Mouse (Mus musculus) limb, embryonic 13.5 days (tissue): ENCODE measurements around the gene Asrgl1. TPM values are rescaled to one million over a fixed set of nuclear protein-coding genes. Genes with fewer than 3 reads are reported as not detected.
"Not testable (repeated sequence)": the region's sequence is repeated elsewhere in the genome, so short reads cannot be mapped to it uniquely, and the experiment has no call there.

ENCODE experiments used
- ATAC-seq: fragments of 200-750 bp; cut with Nextera tagmentation; 2 replicates; pipeline ENCODE4 v1.8.0; 2017; ENCODE audit warnings: low read depth, moderate number of reproducible peaks, moderate TSS enrichment; ENCODE audit not compliant: low FRiP score
- H3K27ac ChIP-seq: fragments of 300-500 bp; sonication (generic); 2 replicates; pipeline ENCODE4 v1.5.1; 2015; ENCODE audit warnings: inconsistent platforms, mild to moderate bottlenecking, moderate library complexity
- H3K27me3 ChIP-seq: fragments of 300-500 bp; sonication (generic); 2 replicates; pipeline ENCODE4 v1.6.1; 2015; ENCODE audit warnings: mild to moderate bottlenecking, inconsistent platforms
- H3K36me3 ChIP-seq: fragments of 300-500 bp; sonication (generic); 2 replicates; pipeline ENCODE4 v1.6.1; 2015; ENCODE audit warnings: inconsistent platforms, mild to moderate bottlenecking, moderate library complexity
- H3K4me1 ChIP-seq: fragments of 300-500 bp; sonication (generic); 2 replicates; pipeline ENCODE4 v1.6.1; 2015; ENCODE audit warnings: inconsistent platforms
- H3K4me2 ChIP-seq: fragments of 300-500 bp; sonication (generic); replicated peaks from 2 replicates; pipeline ENCODE4 v1.6.1; 2015; ENCODE audit warnings: inconsistent platforms, mild to moderate bottlenecking, moderate library complexity
- H3K4me3 ChIP-seq: fragments of 300-500 bp; sonication (generic); 2 replicates; pipeline ENCODE4 v1.5.1; 2015; ENCODE audit warnings: moderate library complexity, mild to moderate bottlenecking, inconsistent platforms
- H3K9ac ChIP-seq: fragments of 300-500 bp; sonication (generic); 2 replicates; pipeline ENCODE4 v1.6.1; 2015; ENCODE audit warnings: mild to moderate bottlenecking, inconsistent platforms
- H3K9me3 ChIP-seq: fragments of 300-500 bp; sonication (generic); 2 replicates; pipeline ENCODE4 v1.6.1; 2016; ENCODE audit warnings: inconsistent platforms
- WGBS: fragments of 180-500 bp; shearing (Covaris S2); methylation state at CpG from one replicate; pipeline ENCODE4 v1.1.7; 2015; 5-methylcytosine and 5-hydroxymethylcytosine counted together
- polyA plus RNA-seq: library from polyadenylated mRNA; unstranded; fragments of >200 nt; fragmentation: Nextera tagmentation; extraction: Ambion mirVana; gene quantifications from 2 replicates; pipeline ENCODE4 v1.2.1, GENCODE M21; 2015

The Asrgl1 gene
- polyA plus RNA-seq, result 17.8 and 19.0 TPM in 2 replicates

GRCm38 (mm10) chr19:9135512-9136331 is at the start of gene Asrgl1:
Asrgl1 (minus strand) TSS chr19:9135636.
- H3K9me3 ChIP-seq, result no peaks in the 10 kb centered on the region
- H3K4me2 ChIP-seq, result peak within 1 kb of the TSS; percentile 94
- H3K27ac ChIP-seq, result no peak within 1 kb of the TSS; the same call in 1 of the 2 replicates
- H3K27me3 ChIP-seq, result no peaks in the 10 kb centered on the region
- H3K9ac ChIP-seq, result peak within 1 kb of the TSS; percentile 86
- H3K4me3 ChIP-seq, result peak within 1 kb of the TSS; percentile 72
- H3K36me3 ChIP-seq, result 0 out of 2 replicates have a peak, but pooled peaks cover 3% of the 10 kb centered on the region
- peak; percentile 93 for ATAC-seq
- WGBS, result 12% methylated on average over 31 of the region's 31 CpGs
- peaks cover 14% of the 10 kb centered on the region for H3K4me1 ChIP-seq

DNA sequence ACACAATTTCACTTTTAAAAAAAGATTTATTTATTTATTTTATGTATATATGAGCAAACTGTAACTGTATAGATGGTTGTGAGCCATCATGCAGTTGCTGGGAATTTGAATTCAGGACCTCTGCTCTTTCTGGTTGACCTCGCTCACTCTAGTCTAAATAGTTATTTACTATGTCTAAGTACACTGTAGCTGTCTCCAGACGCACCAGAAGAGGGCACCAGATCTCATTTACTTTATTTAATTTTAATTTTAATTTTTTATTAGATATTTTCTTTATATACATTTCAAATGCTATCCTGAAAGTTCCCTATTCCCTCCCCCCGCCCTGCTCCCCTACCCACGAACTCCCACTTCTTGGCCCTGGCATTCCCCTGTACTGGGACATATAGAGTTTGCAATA is 10.8 kb upstream of the Asrgl1 start:
- H3K9me3 ChIP-seq, result no peaks in the 10 kb centered on the region
- H3K9ac ChIP-seq, result no peak overlapping the region
- no peaks in the 10 kb centered on the region for H3K27me3 ChIP-seq
- no peaks in the 10 kb centered on the region for H3K4me1 ChIP-seq
- H3K4me2 ChIP-seq, result no peak overlapping the region
- 71% methylated on average over 4 of the region's 4 CpGs for WGBS
- no peak overlapping the region for H3K4me3 ChIP-seq
- no peak overlapping the region for H3K27ac ChIP-seq
- H3K36me3 ChIP-seq, result no peaks in the 10 kb centered on the region
- no peak for ATAC-seq

DNA sequence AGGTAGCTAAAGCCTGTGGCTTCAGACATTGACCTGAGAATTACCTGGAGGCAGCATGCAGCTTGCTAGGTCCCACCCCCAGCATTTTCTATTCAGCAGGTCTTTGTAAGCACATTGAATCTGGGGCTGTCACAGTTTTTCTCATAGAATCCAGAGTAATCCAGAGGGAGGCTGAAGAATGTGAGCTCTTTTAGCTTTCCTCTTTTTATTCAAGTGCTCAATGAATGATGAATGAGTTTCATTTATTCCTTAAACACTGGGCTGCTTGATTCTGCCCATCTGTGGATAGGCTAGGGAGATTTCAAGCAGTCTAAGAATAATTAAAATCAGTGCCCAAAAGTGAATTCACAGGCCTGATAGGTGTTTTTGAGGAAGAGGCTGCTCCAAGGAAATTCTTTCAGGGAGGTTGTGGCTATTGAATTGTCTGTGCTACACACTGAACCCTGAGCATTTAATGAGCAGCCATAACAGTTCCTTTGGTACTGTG is 8.2 kb upstream of the Asrgl1 start:
- H3K27ac ChIP-seq, result peak overlapping the region; percentile 72
- H3K36me3 ChIP-seq, result no peaks in the 10 kb centered on the region
- no peak overlapping the region for H3K4me3 ChIP-seq
- peak; percentile 36; the same call in 1 of the 2 replicates for ATAC-seq
- no peak overlapping the region for H3K9ac ChIP-seq
- H3K27me3 ChIP-seq, result no peaks in the 10 kb centered on the region
- H3K4me1 ChIP-seq, result no peaks in the 10 kb centered on the region
- no peak overlapping the region for H3K4me2 ChIP-seq
- no peaks in the 10 kb centered on the region for H3K9me3 ChIP-seq

GRCm38 (mm10) chr19:9143230-9143629 is 7.8 kb upstream of the Asrgl1 start:
- no peak for ATAC-seq
- Histone ChIP-seq H3K27me3 (no peaks in the 10 kb centered on the region), H3K4me1 (no peaks in the 10 kb centered on the region), H3K36me3 (no peaks in the 10 kb centered on the region), H3K4me2 (no peak overlapping the region), H3K27ac (peak overlapping the region; percentile 72), H3K4me3 (no peak overlapping the region), H3K9me3 (no peaks in the 10 kb centered on the region), H3K9ac (no peak overlapping the region)
- WGBS, result 76% methylated on average over 2 of the region's 2 CpGs

DNA sequence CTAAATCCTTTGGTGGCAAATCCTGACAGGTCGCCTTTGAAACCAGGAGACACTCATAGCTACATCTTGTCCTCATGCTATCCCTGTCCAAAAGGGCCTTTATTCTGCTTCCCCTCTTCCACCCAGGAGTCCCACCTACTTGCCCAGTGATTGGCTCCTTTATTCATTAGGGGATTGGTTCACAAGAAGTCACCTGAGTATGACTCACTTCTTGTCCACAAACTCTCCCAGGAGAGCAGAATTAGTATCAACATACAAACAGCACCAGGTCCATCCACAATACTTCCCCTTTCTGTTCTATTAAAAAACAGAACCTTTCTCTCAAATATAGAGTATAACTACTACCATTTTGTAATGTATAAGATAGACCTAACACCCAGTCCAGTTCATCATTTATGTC is 4.9 kb upstream of the Asrgl1 start:
- 71% methylated on average over 1 of the region's 1 CpGs for WGBS

DNA sequence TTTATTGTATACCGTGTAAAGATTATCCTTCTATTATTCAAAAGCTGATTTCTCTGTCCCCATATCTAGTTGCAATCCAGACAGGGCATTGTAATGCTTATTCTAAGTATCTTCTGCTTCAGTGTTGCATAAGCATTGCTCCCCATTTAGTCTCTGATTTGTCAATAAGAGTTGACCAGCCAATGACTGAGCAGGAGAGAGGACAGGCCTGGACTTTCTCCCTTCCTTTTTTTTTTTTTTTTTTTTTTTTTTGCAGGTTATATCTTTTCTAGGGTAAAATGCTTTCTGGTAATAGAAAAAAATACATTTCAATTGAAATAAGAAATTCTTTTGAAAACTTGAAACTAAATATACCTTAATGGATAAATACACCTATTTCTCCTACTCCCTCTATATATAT is 1.7 kb upstream of the Asrgl1 start:
- WGBS, result 95% methylated on average over 1 of the region's 1 CpGs
- H3K27me3 ChIP-seq, result no peaks in the 10 kb centered on the region
- no peak overlapping the region for H3K4me3 ChIP-seq
- no peak for ATAC-seq
- H3K9ac ChIP-seq, result no peak overlapping the region
- H3K36me3 ChIP-seq, result 0 out of 2 replicates have a peak, but pooled peaks cover 3% of the 10 kb centered on the region
- H3K4me2 ChIP-seq, result no peak overlapping the region
- H3K9me3 ChIP-seq, result no peaks in the 10 kb centered on the region
- peaks cover 12% of the 10 kb centered on the region; the same call in 1 of the 2 replicates for H3K4me1 ChIP-seq
- H3K27ac ChIP-seq, result no peak overlapping the region

More for the DNA sequence above, 4.9 kb upstream of the Asrgl1 start:
- not testable (repeated sequence) for H3K27ac ChIP-seq, H3K27me3 ChIP-seq, ATAC-seq, H3K4me3 ChIP-seq, H3K4me1 ChIP-seq, H3K9me3 ChIP-seq, H3K4me2 ChIP-seq, H3K9ac ChIP-seq, H3K36me3 ChIP-seq

DNA sequence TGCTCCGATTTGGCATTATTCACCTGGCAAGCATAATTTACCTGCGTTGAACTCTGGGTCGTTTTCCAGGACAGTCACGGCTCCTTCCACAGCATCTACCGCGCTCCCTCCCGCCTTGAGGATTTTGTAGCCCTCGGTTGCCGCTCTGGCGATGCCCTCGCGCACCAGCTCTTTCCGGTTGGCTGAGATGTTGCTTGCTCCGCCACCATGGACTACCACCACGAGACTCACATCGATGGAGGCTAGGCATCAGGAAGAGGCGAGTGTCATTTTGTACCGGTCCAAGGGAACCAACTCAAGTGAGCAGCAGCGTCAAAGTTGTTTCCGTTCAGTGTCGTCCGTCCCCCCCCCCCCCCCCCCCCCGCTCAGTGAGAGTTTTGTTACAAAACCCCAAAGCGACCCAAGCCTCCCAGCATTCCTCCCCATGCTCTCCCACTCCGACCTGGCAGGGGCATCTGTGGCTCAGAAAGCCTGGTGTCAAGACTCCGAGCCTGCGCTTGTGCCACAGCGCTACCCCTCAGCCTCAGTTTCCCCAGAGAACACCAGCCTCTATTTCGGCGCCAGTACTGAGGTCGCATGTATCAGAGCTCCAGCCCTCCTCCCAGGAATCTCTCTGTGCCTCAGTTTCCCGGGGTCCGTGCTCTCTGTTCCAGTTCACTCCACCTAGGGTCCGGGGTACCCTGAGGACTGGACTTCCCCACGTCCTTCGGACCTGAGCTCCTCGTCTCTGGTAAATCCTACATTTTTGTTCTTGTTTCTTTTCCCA is 507 bp downstream of the Asrgl1 start:
- WGBS, result 2% methylated on average over 35 of the region's 37 CpGs
- Histone ChIP-seq H3K27ac (no peak overlapping the region; the same call in 1 of the 2 replicates), H3K4me1 (peaks cover 18% of the 10 kb centered on the region), H3K4me2 (peak overlapping the region; percentile 94), H3K36me3 (0 out of 2 replicates have a peak, but pooled peaks cover 3% of the 10 kb centered on the region), H3K9me3 (no peaks in the 10 kb centered on the region), H3K4me3 (peak overlapping the region; percentile 72), H3K27me3 (no peaks in the 10 kb centered on the region), H3K9ac (peak overlapping the region; percentile 86)
- ATAC-seq, result peak; percentile 69

- peaks cover 18% of the 10 kb centered on the region for H3K36me3 ChIP-seq
- H3K27ac ChIP-seq, result no peak overlapping the region
- H3K9ac ChIP-seq, result no peak overlapping the region
- H3K4me3 ChIP-seq, result no peak overlapping the region
- no peaks in the 10 kb centered on the region for H3K9me3 ChIP-seq
- no peaks in the 10 kb centered on the region for H3K27me3 ChIP-seq
- WGBS, result 15% methylated on average over 1 of the region's 1 CpGs
- no peak overlapping the region for H3K4me2 ChIP-seq
- H3K4me1 ChIP-seq, result peaks cover 18% of the 10 kb centered on the region
- ATAC-seq, result peak; percentile 61; the same call in 1 of the 2 replicates
Observed at GRCm38 (mm10) chr19:9129996-9130395, 5.4 kb downstream of the Asrgl1 start.

DNA sequence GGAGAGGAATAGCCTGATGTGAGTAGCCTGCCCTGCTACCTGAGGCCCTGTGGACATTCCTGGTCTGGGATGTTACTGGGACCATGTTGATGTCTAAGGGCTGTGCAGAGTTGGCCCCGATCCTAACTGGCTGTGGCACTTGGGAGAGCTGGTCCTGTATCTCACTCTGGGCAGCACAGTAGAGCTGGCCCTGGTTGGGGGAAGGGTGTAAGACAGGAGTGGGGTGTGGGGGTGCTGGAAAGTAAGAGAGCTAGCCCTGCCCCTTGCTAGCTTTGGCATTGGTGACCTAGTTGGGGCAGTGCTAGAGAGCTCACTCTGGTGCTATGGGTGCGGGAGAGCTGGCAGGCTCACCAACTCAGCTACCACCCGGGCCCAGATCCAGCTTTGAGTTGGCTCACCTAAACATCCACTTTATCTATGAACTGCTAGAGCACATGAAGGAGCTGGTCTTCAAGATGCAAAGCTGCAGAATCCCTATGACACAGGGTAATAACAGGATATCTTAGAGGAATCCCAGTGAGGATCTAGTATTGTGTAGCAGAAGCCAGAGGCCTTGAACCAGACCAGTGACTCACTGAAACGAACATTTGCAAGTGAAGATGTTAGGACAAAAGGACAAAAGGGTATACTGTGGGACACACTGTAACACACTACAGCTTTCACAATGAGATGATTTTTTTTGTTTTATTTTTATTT is 6.8 kb downstream of the Asrgl1 start:
- H3K4me3 ChIP-seq, result no peak overlapping the region
- 89% methylated on average over 4 of the region's 4 CpGs for WGBS
- H3K4me1 ChIP-seq, result peaks cover 8% of the 10 kb centered on the region; the same call in 1 of the 2 replicates
- no peak overlapping the region for H3K27ac ChIP-seq
- ATAC-seq, result no peak
- no peak overlapping the region for H3K9ac ChIP-seq
- H3K4me2 ChIP-seq, result no peak overlapping the region
- H3K36me3 ChIP-seq, result peaks cover 18% of the 10 kb centered on the region
- no peaks in the 10 kb centered on the region for H3K27me3 ChIP-seq
- H3K9me3 ChIP-seq, result no peaks in the 10 kb centered on the region

DNA sequence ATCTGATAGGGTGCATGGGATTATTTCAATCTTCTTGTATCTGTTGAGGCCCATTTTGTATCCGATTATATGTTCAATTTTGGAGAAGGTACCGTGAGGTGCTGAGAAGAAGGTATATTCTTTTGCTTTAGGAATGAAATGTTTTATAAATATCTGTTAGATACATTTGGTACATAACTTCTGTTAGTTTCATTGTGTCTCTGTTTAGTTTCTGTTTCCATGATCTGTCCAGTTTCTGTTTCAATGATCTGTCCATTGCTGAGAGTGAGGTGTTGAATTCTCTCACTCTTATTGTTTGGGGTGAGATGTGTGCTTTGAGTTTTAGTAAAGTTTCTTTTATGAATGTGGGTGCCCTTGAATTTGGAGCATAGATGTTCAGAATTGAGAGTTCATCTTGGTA is 11.4 kb downstream of the Asrgl1 start:
- peaks cover 17% of the 10 kb centered on the region for H3K36me3 ChIP-seq
- not testable (repeated sequence) for H3K9ac ChIP-seq, ATAC-seq, H3K4me3 ChIP-seq, H3K9me3 ChIP-seq, H3K4me1 ChIP-seq, H3K27me3 ChIP-seq, H3K4me2 ChIP-seq, H3K27ac ChIP-seq
- 89% methylated on average over 2 of the region's 2 CpGs for WGBS

GRCm38 (mm10) chr19:9122390-9122789 is 13.0 kb downstream of the Asrgl1 start:
- H3K4me3 ChIP-seq, result no peak overlapping the region
- ATAC-seq, result no peak
- H3K36me3 ChIP-seq, result peaks cover 18% of the 10 kb centered on the region
- 92% methylated on average over 1 of the region's 1 CpGs for WGBS
- H3K4me1 ChIP-seq, result no peaks in the 10 kb centered on the region
- no peak overlapping the region for H3K27ac ChIP-seq
- no peaks in the 10 kb centered on the region for H3K9me3 ChIP-seq
- H3K4me2 ChIP-seq, result no peak overlapping the region
- H3K9ac ChIP-seq, result no peak overlapping the region
- no peaks in the 10 kb centered on the region for H3K27me3 ChIP-seq
